Mouse (Mus musculus) stomach, embryonic 14.5 days (tissue): ENCODE results near the gene Olfr1371. TPM values are rescaled to one million over a fixed set of nuclear protein-coding genes. Genes with fewer than 3 reads are reported as not detected.
"Not testable (repeated sequence)": the region's sequence is repeated elsewhere in the genome, so short reads cannot be mapped to it uniquely, and the experiment has no call there.

Experiments used
- ATAC-seq: fragments of 200-750 bp; cut with Nextera tagmentation; 2 replicates; pipeline ENCODE4 v1.8.0; 2017; ENCODE audit warnings: low read depth, moderate TSS enrichment; ENCODE audit not compliant: insufficient number of reproducible peaks, insufficient read depth, low FRiP score
- H3K27ac ChIP-seq: fragments of 300-500 bp; sonication (generic); 2 replicates; pipeline ENCODE4 v1.5.1; 2014; ENCODE audit warnings: mild to moderate bottlenecking, low read length, moderate library complexity, mixed read lengths
- H3K27me3 ChIP-seq: fragments of 300-500 bp; sonication (generic); 2 replicates; pipeline ENCODE4 v1.6.1; 2014; ENCODE audit warnings: low read length, control low read depth, mixed read lengths; ENCODE audit not compliant: control insufficient read depth, insufficient read depth
- H3K36me3 ChIP-seq: fragments of 300-500 bp; sonication (generic); 2 replicates; pipeline ENCODE4 v1.6.1; 2014; ENCODE audit warnings: mild to moderate bottlenecking, control low read depth, low read length, moderate library complexity, mixed read lengths; ENCODE audit not compliant: control insufficient read depth, insufficient read depth
- H3K4me1 ChIP-seq: fragments of 300-500 bp; sonication (generic); 2 replicates; pipeline ENCODE4 v1.6.1; 2014; ENCODE audit warnings: low read length, control low read depth, mixed read lengths; ENCODE audit not compliant: control insufficient read depth, insufficient read depth
- H3K4me2 ChIP-seq: fragments of 300-500 bp; sonication (generic); replicated peaks from 2 replicates; pipeline ENCODE4 v1.6.1; 2014; ENCODE audit warnings: low read depth, low read length, control low read depth
- H3K4me3 ChIP-seq: fragments of 300-500 bp; sonication (generic); 2 replicates; pipeline ENCODE4 v1.5.1; 2014; ENCODE audit warnings: low read depth, low read length, control low read depth
- H3K9ac ChIP-seq: fragments of 300-500 bp; sonication (generic); replicated peaks from 2 replicates; pipeline ENCODE4 v1.6.1; 2014; ENCODE audit warnings: low read depth, mild to moderate bottlenecking, control low read depth, low read length, moderate library complexity, mixed read lengths
- H3K9me3 ChIP-seq: fragments of 300-500 bp; sonication (generic); 2 replicates; pipeline ENCODE4 v1.6.1; 2016; ENCODE audit warnings: low read depth, low read length, control low read depth; ENCODE audit not compliant: control insufficient read depth
- WGBS: fragments of 180-500 bp; shearing (Covaris S2); extraction: QIAGEN DNeasy Blood & Tissue Kit; methylation state at CpG from one replicate; pipeline ENCODE4 v1.1.7; 2014; 5-methylcytosine and 5-hydroxymethylcytosine counted together
- polyA plus RNA-seq: library from polyadenylated mRNA; unstranded; fragments of >200 nt; fragmentation: Nextera tagmentation; extraction: Ambion mirVana; gene quantifications from 2 replicates; pipeline ENCODE4 v1.2.1, GENCODE M21; 2014

The Olfr1371 gene
- polyA plus RNA-seq, 1 experiment from 2014 or later, result not detected

DNA sequence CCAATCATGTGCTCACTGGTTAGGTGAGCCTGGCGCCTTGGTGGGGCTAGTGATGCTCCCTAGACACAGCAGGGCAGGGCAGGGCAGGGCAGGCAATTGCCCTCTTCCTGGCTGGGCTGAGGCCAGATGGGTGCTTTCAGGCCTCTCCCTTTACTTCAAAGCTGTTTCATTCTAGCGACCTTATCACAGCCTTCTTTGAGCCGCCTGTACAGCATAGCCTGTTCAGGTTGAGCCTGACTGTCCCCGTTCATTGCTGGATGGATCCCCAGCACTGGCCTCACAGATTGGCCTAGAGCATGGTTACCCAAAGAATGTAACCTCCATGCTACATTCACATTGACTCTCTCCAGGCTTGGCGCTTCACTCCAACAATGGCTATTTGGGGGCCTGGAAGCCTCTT is 16.9 kb upstream of the Olfr1371 start:
- Histone ChIP-seq H3K4me1 (peaks cover 6% of the 10 kb centered on the region), H3K27me3 (no peaks in the 10 kb centered on the region), H3K36me3 (no peaks in the 10 kb centered on the region), H3K4me3 (no peak overlapping the region), H3K9ac (no peak overlapping the region), H3K9me3 (no peaks in the 10 kb centered on the region), H3K27ac (peak overlapping the region; percentile 48; the same call in 1 of the 2 replicates), H3K4me2 (peak overlapping the region; percentile 68)
- ATAC-seq, result no peak
- 54% methylated on average over 5 of the region's 5 CpGs for WGBS

DNA sequence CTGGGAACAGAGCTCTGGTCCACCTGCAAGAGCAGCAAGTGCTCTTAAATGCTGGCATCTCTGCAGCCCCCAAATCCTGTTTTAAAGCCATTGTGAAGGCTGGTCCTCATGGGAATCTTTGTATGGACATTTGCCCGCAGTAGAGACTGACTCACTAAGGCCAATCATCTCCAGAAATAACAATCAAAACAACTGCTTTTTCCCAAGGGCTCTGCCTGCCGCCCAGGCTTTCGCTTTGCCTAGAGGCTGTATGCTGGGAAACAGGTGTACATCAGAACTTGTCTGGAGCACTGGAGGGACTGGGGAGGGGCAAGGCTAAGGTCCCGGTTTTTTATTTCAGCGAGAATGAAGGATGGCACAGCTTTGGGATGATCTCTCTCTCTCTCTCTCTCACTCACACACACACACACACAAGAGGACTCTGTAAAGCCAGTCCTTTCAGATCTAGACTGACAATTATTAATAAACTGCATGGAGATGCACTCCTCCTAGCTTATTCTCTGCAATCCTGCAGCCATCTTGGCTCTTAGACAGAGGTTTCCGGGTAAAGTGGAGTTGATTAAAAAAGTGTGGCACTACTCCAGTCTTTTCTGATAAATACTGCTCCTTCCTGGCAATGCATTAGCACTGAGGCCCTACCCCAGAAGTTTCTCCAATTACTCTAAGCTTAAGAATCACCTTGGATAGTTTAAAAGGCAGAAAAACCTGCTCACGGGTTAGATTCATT is 15.1 kb upstream of the Olfr1371 start:
- peaks cover 6% of the 10 kb centered on the region for H3K4me1 ChIP-seq
- 77% methylated on average over 7 of the region's 7 CpGs for WGBS

DNA sequence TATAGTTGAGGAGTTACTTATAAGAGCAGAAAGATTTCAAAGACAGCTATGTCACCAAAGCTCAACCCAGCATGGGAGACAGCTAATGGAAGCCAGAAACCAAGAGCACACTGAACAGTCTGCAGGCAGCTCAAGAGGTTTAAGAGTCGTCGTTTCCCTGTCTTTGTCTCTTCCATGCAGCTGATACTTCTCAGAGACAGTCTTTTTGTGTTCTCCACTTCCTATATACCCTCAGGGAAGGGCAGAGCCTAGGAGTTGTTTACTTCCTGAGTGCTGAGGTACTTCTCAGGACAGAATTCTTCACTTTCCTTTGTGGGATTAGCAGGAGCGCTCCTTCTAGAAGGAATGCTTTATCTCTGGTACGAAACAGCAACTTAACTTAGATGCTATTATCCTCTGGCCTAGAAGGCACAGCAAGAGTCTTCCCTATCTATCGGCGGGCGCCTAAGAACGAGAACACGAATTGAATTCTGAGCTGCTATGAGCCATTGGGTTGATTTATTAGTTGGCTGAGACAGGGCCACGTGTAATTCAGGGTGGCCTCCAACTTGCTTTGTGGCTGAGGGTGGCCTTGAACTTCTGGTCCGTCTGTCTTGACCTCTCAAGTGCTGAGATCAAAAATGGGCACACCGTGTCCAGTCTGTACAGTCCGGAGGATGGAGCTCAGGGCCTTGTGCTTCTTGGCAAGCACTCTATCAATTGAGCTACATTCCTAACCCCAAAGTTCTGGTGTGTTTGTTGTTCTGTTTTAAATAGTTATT is 13.9 kb upstream of the Olfr1371 start:
- H3K36me3 ChIP-seq, result no peaks in the 10 kb centered on the region
- H3K9ac ChIP-seq, result no peak overlapping the region
- no peak overlapping the region for H3K4me2 ChIP-seq
- ATAC-seq, result no peak
- H3K27me3 ChIP-seq, result no peaks in the 10 kb centered on the region
- no peaks in the 10 kb centered on the region for H3K9me3 ChIP-seq
- H3K27ac ChIP-seq, result no peak overlapping the region
- H3K4me3 ChIP-seq, result no peak overlapping the region
- peaks cover 6% of the 10 kb centered on the region for H3K4me1 ChIP-seq
- 76% methylated on average over 13 of the region's 13 CpGs for WGBS

More for the DNA sequence above, 15.1 kb upstream of the Olfr1371 start:
- H3K27me3 ChIP-seq, result no peaks in the 10 kb centered on the region
- H3K4me2 ChIP-seq, result no peak overlapping the region
- no peak for ATAC-seq
- H3K9me3 ChIP-seq, result no peaks in the 10 kb centered on the region
- H3K36me3 ChIP-seq, result no peaks in the 10 kb centered on the region
- no peak overlapping the region for H3K27ac ChIP-seq
- H3K9ac ChIP-seq, result no peak overlapping the region
- no peak overlapping the region for H3K4me3 ChIP-seq

DNA sequence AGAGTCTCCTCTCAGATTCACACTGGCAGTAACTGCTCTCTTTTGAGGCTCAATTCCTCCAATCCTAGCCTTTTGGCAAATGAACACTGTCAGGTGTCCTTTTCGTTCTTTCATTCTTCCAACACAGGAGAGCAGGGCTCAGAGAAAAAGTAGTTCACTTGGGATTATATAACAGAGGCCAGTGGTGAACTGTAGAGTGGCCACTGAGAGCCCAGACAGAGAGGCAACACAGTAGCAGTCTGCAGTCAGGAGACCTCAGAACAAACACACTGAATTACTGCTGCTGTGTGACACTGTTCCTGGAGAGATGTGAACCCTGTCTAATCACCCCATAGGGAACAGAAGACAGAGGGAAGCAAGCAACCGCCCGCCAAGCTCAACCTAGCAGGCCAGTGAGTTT is 13.3 kb upstream of the Olfr1371 start:
- no peak for ATAC-seq
- no peaks in the 10 kb centered on the region for H3K9me3 ChIP-seq
- no peak overlapping the region for H3K27ac ChIP-seq
- no peak overlapping the region for H3K4me2 ChIP-seq
- no peaks in the 10 kb centered on the region for H3K36me3 ChIP-seq
- no peak overlapping the region for H3K4me3 ChIP-seq
- no peak overlapping the region for H3K9ac ChIP-seq
- 84% methylated on average over 3 of the region's 3 CpGs for WGBS
- peaks cover 6% of the 10 kb centered on the region for H3K4me1 ChIP-seq
- H3K27me3 ChIP-seq, result no peaks in the 10 kb centered on the region

DNA sequence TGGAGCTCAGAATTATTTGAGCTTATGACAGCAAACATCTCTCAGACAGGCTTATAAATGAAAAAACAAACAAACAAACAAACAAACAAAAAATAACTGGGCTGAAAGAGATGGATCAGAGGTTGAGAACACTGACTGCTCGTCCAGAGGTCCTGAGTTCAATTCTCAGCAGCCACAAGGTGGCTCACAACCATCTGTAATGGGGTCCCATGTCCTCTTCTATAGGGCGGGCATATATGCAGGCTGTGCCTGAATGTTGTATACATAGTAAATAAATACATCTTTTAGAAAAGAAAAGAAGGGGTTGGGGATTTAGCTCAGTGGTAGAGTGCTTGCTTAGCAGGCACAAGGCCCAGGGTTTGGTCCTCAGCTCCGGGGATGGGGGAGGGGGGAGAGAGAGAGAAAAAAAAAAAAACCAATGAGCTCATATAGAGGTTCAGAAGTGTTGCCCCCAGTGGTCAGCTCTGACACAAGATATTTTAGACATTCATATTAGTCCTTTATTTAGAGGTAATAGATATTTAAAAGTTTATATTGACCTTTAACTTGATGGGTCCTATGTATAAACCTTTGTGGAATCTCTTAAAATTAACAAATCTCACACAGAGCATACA is 12.3 kb upstream of the Olfr1371 start:
- no peaks in the 10 kb centered on the region for H3K36me3 ChIP-seq
- H3K4me3 ChIP-seq, result no peak overlapping the region
- no peak overlapping the region for H3K9ac ChIP-seq
- no peak for ATAC-seq
- H3K27me3 ChIP-seq, result no peaks in the 10 kb centered on the region
- WGBS, result 59% methylated on average over 3 of the region's 3 CpGs
- H3K4me2 ChIP-seq, result no peak overlapping the region
- no peaks in the 10 kb centered on the region for H3K9me3 ChIP-seq
- H3K4me1 ChIP-seq, result peaks cover 6% of the 10 kb centered on the region
- no peak overlapping the region for H3K27ac ChIP-seq

DNA sequence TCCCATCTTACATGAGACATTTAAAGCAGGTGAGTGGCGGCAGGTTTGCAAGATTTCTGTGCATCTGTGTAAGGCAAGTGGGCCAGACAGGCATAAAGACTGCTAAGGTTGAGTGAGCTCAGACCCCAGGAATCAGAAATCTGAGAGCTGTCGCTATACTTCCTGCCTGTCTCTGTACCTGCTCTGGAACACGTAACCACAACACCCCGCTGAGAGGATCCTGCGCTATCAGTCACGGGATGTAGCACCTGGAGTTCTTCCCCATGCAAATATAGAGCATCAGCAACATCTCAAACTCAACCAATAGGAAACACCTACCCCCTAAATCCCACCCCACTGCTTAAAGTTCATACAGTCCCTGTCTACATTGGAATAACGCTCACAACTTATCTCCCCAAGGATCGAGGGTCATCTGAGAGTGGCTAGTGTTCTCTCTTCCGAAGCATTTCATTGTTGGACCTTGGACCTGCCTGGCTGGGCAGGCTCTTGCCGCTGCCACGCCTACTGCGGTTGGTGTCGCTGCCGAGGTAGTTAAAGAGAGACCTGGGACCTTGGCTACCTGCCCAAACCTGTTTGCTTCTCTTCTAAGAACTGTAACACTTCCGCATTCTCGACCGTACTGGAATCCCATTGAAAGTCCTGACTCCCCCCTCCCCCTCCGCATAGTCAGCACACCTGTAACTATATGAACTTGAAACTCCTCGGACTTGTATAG is 10.3 kb upstream of the Olfr1371 start:
- Histone ChIP-seq H3K27me3 (no peaks in the 10 kb centered on the region), H3K9me3 (no peaks in the 10 kb centered on the region), H3K4me1 (no peaks in the 10 kb centered on the region), H3K4me2 (peak overlapping the region; percentile 25), H3K27ac (no peak overlapping the region), H3K4me3 (no peak overlapping the region), H3K9ac (no peak overlapping the region), H3K36me3 (no peaks in the 10 kb centered on the region)
- ATAC-seq, result peak; percentile 85
- WGBS, result 11% methylated on average over 19 of the region's 19 CpGs

DNA sequence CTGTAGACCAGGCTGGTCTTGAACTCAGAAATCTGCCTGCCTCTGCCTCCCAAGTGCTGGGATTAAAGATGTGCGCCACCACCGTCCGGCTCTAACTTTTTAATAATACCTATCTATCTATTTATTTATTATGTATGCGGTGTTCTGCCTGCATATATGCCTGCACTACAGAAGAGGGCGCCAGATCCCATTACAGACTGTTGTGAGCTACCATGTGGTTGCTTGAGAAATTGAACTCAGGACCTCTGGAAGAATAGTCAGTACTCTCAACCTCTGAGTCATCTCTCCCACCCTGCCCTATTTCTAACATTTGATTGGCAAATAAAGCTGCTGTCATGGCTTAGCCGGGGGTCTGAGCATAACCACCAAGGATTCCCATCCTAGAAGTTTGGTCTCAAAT is 9.1 kb upstream of the Olfr1371 start:
- WGBS, result 74% methylated on average over 6 of the region's 6 CpGs
- no peak overlapping the region for H3K4me2 ChIP-seq
- H3K36me3 ChIP-seq, result no peaks in the 10 kb centered on the region
- ATAC-seq, result no peak
- no peaks in the 10 kb centered on the region for H3K27me3 ChIP-seq
- H3K9ac ChIP-seq, result no peak overlapping the region
- no peak overlapping the region for H3K4me3 ChIP-seq
- H3K4me1 ChIP-seq, result no peaks in the 10 kb centered on the region
- no peaks in the 10 kb centered on the region for H3K9me3 ChIP-seq
- H3K27ac ChIP-seq, result no peak overlapping the region

DNA sequence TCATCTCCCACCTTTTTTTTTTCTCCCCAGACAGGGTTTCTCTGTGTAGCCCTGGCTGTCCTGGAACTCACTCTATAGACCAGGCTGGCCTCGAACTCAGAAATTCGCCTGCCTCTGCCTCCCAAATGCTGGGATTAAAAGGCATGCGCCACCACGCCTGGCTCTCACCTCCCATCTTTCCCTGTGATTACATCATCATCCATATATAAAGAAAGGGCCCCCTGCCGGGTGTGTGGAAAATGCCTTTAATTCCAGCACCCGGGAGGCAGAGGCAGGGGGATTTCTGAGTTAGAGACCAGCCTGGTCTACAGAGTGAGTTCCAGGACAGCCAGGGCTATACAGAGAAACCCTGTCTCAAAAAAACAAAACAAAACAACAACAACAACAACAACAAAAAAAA is 8.1 kb upstream of the Olfr1371 start:
- H3K9me3 ChIP-seq, ATAC-seq, H3K4me2 ChIP-seq, H3K27ac ChIP-seq, H3K4me1 ChIP-seq, H3K4me3 ChIP-seq, H3K9ac ChIP-seq, H3K27me3 ChIP-seq, H3K36me3 ChIP-seq: not testable (repeated sequence)
- 91% methylated on average over 6 of the region's 6 CpGs for WGBS
